Mouse (Mus musculus): ENCODE results near the gene Gm45837.

Gm45837 gene

GRCm38 (mm10) chr7:101410267-101410936 is at the start of gene Gm45837:
Gene Gm45837, plus strand, starts transcription at chr7:101410886.
- DNase-seq, result no peak

- DNase-seq, result no peak
Observed at GRCm38 (mm10) chr7:101361021-101361420, 49.7 kb upstream of the Gm45837 start.

DNA sequence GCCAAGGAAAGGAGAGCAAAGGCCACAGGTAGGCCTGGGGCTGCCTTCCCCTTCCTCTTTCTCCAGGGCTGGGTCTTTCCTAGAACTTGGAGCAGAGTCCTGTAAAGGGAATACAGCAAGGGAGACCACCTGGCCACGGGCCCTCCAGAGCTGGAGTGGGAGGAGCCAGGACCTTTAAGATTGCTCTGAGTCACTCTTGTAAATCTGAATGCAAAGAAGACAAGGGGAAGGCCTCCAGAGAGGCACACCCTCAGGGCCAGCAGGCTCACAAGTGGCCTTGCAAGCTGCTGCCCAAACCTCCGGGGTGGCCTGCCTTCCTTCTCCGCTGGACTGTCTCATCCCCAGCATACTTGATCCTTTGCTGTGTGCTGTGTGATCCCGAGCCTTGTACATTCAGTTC is 48.9 kb upstream of the Gm45837 start:
- no peak for DNase-seq

DNA sequence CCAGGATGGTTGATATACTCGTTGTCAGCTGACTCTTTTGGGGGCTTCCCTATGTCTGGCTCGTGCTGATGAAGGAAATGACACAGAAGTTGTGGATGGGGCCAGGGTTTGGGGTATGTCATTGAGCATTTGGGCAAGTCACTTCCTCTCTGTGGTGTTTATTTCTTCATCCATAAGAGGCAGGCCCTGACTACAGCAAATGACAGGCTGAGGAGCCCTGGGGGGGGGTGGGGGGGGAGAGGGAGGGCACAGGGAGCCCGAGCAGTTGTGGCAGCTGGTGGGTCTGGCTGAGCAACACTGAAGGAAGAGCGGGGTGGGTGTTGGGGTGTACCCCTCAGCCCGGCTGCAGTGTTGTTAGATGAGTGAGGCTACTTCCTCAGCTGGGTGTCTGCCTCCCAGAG is 47.9 kb upstream of the Gm45837 start:
- DNase-seq, result no peak

GRCm38 (mm10) chr7:101363914-101364313 is 46.8 kb upstream of the Gm45837 start:
- no peak for DNase-seq

- DNase-seq, result no peak
Observed at GRCm38 (mm10) chr7:101367901-101368852, 42.5 kb upstream of the Gm45837 start.

GRCm38 (mm10) chr7:101369666-101370065 is 41.0 kb upstream of the Gm45837 start:
- no peak for DNase-seq

GRCm38 (mm10) chr7:101373082-101373481 is 37.6 kb upstream of the Gm45837 start:
- no peak for DNase-seq

- DNase-seq, result no peak
Observed at GRCm38 (mm10) chr7:101374155-101374554, 36.5 kb upstream of the Gm45837 start.

DNA sequence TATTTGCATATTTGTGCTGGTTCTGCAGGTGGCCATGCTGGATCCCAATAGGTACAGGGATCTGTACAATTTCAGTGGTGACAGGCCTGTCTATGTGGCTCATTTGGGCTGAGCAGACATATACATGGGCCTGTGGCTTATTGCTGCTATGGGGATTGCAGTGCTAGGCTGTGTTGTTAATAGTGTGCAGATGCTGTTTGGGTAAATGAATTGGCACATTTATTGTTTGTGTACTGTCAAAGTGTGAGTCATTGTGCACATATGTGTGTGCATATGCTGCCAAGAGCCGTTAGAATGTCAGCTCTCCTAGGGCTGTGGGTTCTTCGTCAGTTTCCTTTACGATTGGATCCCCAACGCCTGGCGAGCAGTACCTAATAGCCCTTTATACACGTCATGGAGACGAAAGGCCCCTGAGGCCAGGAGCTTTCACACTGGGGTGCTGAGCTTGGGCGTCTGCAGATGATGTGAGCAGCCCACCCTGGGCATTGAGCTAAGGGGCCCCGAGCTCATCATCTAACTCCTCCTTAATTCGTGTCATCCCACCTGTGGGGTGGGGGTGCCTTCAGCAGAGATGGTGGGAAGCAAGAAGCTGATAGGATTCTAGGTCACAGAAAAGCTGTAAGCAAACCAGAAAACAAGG is 33.9 kb upstream of the Gm45837 start:
- no peak for DNase-seq

- peak; percentile 83 for DNase-seq
Observed at GRCm38 (mm10) chr7:101377741-101378262, 32.9 kb upstream of the Gm45837 start.

DNA sequence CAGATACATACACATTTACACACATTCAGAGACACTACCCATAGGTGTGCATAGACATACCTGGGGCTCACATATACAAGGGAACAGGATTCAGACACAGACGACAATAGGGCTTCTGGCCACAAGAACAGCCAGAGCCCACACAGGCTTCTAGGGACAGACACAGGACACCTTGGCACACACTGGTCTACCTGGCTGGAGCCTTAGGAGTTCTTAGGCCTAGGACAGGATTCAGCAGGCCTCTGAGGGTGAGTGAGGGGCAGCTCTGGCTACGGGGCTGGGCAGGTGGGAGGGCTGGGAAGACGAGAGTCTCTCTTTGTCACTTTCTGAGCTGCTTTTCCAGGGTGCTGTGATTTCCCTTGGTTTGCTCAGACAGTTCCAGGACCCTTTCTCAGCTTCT is 32.4 kb upstream of the Gm45837 start:
- DNase-seq, result no peak

- peak; percentile 55 for DNase-seq
Observed at GRCm38 (mm10) chr7:101378796-101379465, 31.8 kb upstream of the Gm45837 start.

DNA sequence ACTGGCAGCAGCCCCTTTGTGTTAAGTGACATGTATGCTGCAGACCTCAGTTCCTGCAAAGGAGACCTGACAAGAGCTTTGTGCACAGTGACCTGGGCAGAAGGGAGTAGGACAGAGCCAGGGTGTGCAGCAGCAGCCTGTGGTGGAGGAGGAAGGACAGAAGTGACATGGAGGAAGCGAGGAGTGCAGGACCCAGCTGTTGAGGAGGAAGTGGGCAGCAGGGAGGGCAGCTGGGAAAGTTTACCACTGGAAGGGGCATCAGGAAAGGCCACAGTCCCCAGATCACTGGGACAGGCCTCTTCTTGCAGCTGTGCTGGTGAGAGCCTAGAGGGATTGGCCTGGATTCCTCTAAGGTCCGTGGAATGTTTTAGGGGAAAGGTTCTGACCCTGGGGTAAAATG is 31.0 kb upstream of the Gm45837 start:
- no peak for DNase-seq

DNA sequence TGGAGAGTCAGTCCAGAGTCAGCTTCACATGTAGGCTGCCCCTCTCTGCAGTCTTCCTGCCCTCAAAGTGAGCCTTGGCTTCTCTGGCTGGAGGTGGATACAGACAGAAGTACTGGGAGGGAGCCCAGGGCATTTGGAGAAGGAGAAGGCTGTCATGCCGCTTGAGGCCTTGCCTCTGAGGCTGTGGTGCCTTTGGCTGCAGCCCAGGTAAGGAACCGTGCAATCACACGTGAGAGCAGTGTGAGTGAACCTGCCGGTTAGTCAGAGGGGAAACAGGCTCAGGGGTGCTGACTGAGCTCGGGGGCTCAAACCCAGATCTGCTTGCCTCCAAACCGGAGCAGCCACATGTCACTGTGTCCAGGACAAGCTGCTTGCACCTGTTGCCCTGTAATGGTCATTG is 29.2 kb upstream of the Gm45837 start:
- peak; percentile 78 for DNase-seq

DNA sequence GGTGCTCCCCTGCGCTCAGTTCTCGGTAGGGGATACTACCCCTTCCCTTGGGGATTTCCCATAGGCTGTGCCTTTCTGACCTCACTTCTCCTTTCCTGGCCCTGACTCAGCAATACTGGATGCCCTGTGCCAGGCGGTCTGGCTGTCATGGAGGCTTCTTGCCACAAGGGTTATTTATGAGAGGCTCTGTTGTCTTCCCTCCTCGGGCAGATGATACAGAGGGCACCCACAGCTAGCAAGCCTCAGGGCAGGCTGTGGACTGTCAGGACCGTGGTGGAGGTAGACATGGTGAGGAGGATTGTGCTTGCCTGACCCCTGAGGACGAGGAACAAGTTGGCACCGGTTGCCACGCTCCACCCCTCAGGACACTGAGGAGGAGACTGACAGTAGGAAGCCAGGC is 28.3 kb upstream of the Gm45837 start:
- peak; percentile 59 for DNase-seq

DNA sequence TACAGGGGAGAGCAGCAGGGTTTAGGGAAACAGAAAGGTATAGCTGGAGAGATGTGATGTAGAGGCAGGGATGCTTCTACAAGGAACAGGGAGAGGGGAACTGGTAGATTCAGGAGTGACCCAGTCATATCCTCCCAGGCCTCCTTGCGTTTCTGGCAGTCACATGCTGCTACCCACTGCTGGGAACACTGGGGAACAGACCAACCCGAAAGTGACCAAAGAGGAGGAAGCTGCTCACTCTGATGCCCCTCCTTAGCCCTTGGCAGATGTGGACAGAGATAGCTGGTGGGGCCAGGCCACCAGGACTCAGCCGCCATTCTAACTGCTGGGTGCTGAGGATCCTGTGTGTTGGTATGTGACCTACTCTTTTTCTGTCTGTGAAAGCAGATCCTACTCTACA is 26.9 kb upstream of the Gm45837 start:
- no peak for DNase-seq

DNA sequence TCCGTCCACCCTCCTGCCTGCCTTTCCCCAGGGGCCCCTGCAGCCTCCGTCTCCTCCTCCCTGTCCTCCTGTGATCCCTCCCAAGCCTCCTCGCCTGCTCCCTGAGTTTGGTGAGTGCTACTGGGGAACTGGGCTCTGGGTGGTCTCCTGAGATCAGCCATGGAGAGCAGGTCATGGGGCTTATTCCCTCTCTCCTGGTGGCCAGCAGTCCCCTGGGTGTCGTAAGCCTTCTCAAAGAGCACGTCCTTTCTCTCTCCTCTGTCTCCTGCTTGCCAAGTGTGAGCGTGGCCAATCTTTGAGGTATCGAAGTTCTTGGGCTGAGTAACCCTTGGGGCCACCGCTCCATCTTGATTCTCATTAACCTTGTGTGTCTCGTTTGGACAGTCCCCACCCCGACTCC is 25.8 kb upstream of the Gm45837 start:
- no peak for DNase-seq

DNA sequence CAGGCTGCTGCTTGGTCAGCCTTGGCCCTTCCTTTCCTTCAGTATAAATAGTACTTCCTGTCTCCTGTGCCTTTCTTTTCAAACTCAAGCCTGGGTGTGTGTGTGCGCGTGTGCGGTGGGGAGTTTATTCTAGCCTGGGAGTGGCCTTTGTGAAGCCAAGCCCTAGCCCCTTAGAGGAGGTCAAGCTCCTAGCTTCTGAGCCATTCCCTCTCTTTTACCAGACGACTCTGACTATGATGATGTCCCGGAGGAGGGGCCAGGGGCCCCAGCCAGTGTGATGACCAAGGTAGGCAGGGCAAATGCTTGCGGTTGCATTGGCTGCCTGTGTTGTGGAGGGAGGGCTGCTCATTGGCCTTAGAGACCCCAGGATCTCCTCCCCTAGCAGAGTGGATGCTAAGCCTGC is 25.4 kb upstream of the Gm45837 start:
- no peak for DNase-seq

- DNase-seq, result no peak
Observed at GRCm38 (mm10) chr7:101385866-101386452, 24.7 kb upstream of the Gm45837 start.

- no peak for DNase-seq
Observed at GRCm38 (mm10) chr7:101389256-101389655, 21.4 kb upstream of the Gm45837 start.

DNA sequence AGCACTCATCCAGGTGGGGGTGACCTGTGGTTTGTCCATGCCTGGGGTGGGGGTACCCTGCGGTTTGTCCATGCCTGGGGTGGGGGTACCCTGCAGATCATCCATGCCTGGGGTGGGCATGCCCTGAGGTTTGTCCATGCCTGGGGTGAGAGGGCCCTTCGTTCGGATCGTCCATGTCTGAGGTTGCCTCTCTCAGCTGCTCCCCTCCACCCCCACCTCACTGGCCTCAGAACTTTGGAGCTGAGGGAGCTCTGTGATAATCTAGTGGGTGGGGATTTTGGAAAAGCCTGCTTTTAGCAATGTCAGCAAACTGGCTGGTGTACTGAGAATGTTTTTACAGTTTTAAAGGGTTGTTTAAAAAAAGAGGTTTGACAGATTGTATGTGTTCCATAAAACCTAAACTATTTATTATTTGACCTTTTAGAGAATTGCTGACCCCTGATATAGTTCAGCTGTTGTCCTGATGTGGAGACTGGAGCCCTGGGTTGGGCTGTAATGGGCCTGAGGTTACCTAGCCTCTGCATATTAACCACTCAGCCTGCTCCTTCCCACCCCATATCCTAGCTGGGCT is 18.7 kb upstream of the Gm45837 start:
- DNase-seq, result no peak
